Mouse (Mus musculus) liver, embryonic 14.5 days (tissue): ENCODE measurements around the gene Lhfpl3.

Experiments
- CTCF ChIP-seq: IDR thresholded peaks from 2 replicates; pipeline ENCODE4 v1.5.1; 2016; ENCODE audit warnings: antibody characterized with exemption, low read depth, control low read depth
- EP300 ChIP-seq: IDR thresholded peaks from 2 replicates; pipeline ENCODE4 v1.6.1; 2016; ENCODE audit warnings: antibody characterized with exemption, low read depth

DNA sequence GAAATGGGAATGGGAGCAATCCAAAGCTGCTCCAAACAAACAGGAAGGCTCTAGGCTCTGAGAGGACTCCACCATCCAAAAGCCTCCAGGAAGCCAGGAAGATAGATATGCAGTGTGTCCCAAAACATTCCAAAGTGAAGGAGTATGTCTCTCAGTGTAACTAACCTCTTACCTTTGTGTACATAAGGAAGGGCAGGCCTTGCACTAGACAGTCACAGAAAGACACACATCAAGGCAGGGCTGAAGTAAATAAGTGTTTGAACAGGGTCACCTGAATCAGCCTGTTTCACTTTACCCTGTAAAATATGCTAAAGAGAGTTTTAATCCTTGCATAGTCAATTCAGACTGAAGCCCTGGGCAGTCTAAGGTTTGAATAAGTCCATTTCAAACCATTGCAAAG is 502.4 kb downstream of the Lhfpl3 start:
- TF ChIP-seq CTCF (no peak), EP300 (no peak)
